Mouse (Mus musculus) stomach, postnatal 0 days (tissue): ENCODE results near the gene Zfp575.

Experiments
- CTCF ChIP-seq: IDR thresholded peaks from 2 replicates; pipeline ENCODE4 v1.5.1; 2016; ENCODE audit warnings: antibody characterized with exemption, low read depth, mild to moderate bottlenecking, moderate library complexity
- EP300 ChIP-seq: optimal IDR thresholded peaks from 2 replicates; pipeline ENCODE3; 2016; ENCODE audit warnings: antibody characterized with exemption

- TF ChIP-seq CTCF (no peak), EP300 (no peak)
Observed at GRCm38 (mm10) chr7:24555786-24556185, 31.7 kb downstream of the Zfp575 start.
